Mouse (Mus musculus): ENCODE results near the gene Olfr299. TPM values are rescaled to one million over a fixed set of nuclear protein-coding genes. Genes with fewer than 3 reads are reported as not detected.

Olfr299 gene
- polyA plus RNA-seq (2017; shearing (Covaris generic)) = under 1 TPM in 1 of 2 experiments, not detected in 1; 0.07 TPM

GRCm38 (mm10) chr7:86459621-86460020, at the start of gene Olfr299:
TSS of gene Olfr299 (plus strand) at chr7:86459921.

GRCm38 (mm10) chr7:86492384-86492783, 32.7 kb downstream of the Olfr299 start, which contains the start of gene Olfr298:
TSS of gene Olfr298 (minus strand) at chr7:86492484.

Other genes with a start within 250 kb of the Olfr299 start
- under 1 TPM; 0.06 to 0.59 TPM for gene Vmn2r76, start 213.6 kb upstream of the Olfr299 start, polyA plus RNA-seq (2017; shearing (Covaris generic))
- gene Olfr310, start 182.7 kb upstream of the Olfr299 start, polyA plus RNA-seq (2017; shearing (Covaris generic)) = under 1 TPM in 1 of 2 experiments, not detected in 1; 0.69 TPM
- gene Olfr309, start 146.2 kb upstream of the Olfr299 start, polyA plus RNA-seq (2017; shearing (Covaris generic)) = not detected
- not detected for gene Olfr308, start 134.3 kb upstream of the Olfr299 start, polyA plus RNA-seq (2017; shearing (Covaris generic))
- gene Olfr307, start 122.3 kb upstream of the Olfr299 start, polyA plus RNA-seq (2017; shearing (Covaris generic)) = under 1 TPM in 1 of 2 experiments, not detected in 1; 0.08 TPM
- gene Olfr305, start 93.0 kb upstream of the Olfr299 start, polyA plus RNA-seq (2017; shearing (Covaris generic)) = not detected
- under 1 TPM in 1 of 2 experiments, not detected in 1; 0.48 TPM for gene Olfr304, start 73.3 kb upstream of the Olfr299 start, polyA plus RNA-seq (2017; shearing (Covaris generic))
- not detected for gene Olfr303, start 62.1 kb upstream of the Olfr299 start, polyA plus RNA-seq (2017; shearing (Covaris generic))
- not detected for gene Olfr301, start 56.1 kb upstream of the Olfr299 start, polyA plus RNA-seq (2017; shearing (Covaris generic))
- gene Olfr298, start 32.6 kb downstream of the Olfr299 start, polyA plus RNA-seq (2017; shearing (Covaris generic)) = not detected
- gene Olfr297, start 60.0 kb downstream of the Olfr299 start, polyA plus RNA-seq (2017; shearing (Covaris generic)) = not detected
- gene Olfr295, start 123.9 kb downstream of the Olfr299 start, polyA plus RNA-seq (2017; shearing (Covaris generic)) = under 1 TPM; 0.16 to 0.22 TPM
- gene Olfr294, start 156.7 kb downstream of the Olfr299 start, polyA plus RNA-seq (2017; shearing (Covaris generic)) = not detected
- gene Olfr293, start 189.1 kb downstream of the Olfr299 start, polyA plus RNA-seq (2017; shearing (Covaris generic)) = not detected
- gene Olfr292, start 228.4 kb downstream of the Olfr299 start, polyA plus RNA-seq (2017; shearing (Covaris generic)) = not detected